Mouse (Mus musculus): ENCODE results near the gene Gm9958. TPM values are rescaled to one million over a fixed set of nuclear protein-coding genes. Genes with fewer than 3 reads are reported as not detected.

Gene Gm9958
- polyA plus RNA-seq, 1 experiment from 2014 or later: 7.3 TPM

Other genes with a start within 250 kb of the Gm9958 start
- gene Cox18, start 143.2 kb upstream of the Gm9958 start, polyA plus RNA-seq (2016; fragmentation: Nextera tagmentation; extraction: Ambion mirVana): 26.6 and 28.6 TPM in 2 replicates
- 29.2 and 32.3 TPM in 2 replicates for gene Ankrd17, start 627 bp upstream of the Gm9958 start, polyA plus RNA-seq (2016; fragmentation: Nextera tagmentation; extraction: Ambion mirVana)
- not detected in 2 replicates for gene Alb, start 93.7 kb downstream of the Gm9958 start, polyA plus RNA-seq (2016; fragmentation: Nextera tagmentation; extraction: Ambion mirVana)
- 0.18 and 0.41 TPM in 2 replicates for gene Afp, start 123.5 kb downstream of the Gm9958 start, polyA plus RNA-seq (2016; fragmentation: Nextera tagmentation; extraction: Ambion mirVana)
- gene Afm, start 151.7 kb downstream of the Gm9958 start, polyA plus RNA-seq (2016; fragmentation: Nextera tagmentation; extraction: Ambion mirVana): not detected in 2 replicates
- gene 5830473C10Rik, start 193.9 kb downstream of the Gm9958 start, polyA plus RNA-seq (2016; fragmentation: Nextera tagmentation; extraction: Ambion mirVana): not detected in 2 replicates

All from hindbrain, embryonic 12.5 days (tissue).